Mouse (Mus musculus): ENCODE data around the gene Gm20481. TPM values are rescaled to one million over a fixed set of nuclear protein-coding genes. Genes with fewer than 3 reads are reported as not detected.
"Not testable (repeated sequence)": the region's sequence is repeated elsewhere in the genome, so short reads cannot be mapped to it uniquely, and the experiment has no call there.

Gm20481 gene
- polyA plus RNA-seq, 1 experiment from 2014 or later = not detected

- Histone ChIP-seq H3K36me3 (replicated peaks; ENCODE audit: control insufficient read depth, insufficient read depth) (peaks cover under 1% of the 10 kb centered on the region; the same call in 1 of the 2 replicates), H3K4me1 (replicated peaks; ENCODE audit: control insufficient read depth, insufficient read depth, low read length) (0 out of 2 replicates have a peak, but pooled peaks cover 7% of the 10 kb centered on the region), H3K9ac (no peak overlapping the region), H3K9me3 (ENCODE audit: control insufficient read depth, low read length) (no peaks in the 10 kb centered on the region), H3K4me3 (replicated peaks; ENCODE audit: low read length) (no peak overlapping the region), H3K4me2 (replicated peaks) (no peak overlapping the region), H3K27me3 (ENCODE audit: control insufficient read depth, insufficient read depth, low read length) (peaks cover 27% of the 10 kb centered on the region), H3K27ac (no peak overlapping the region)
- ATAC-seq (ENCODE audit: low FRiP score) (no peak), DNase-seq (ENCODE audit: low spot score) (peak; percentile 51)
- WGBS = 38% methylated on average over 1 of the region's 1 CpGs
These were observed 13.4 kb upstream of the Gm20481 start for GRCm38 (mm10) chr17:34956340-34956739.

GRCm38 (mm10) chr17:34957291-34957690 is 12.4 kb upstream of the Gm20481 start:
- H3K4me3 ChIP-seq (replicated peaks; ENCODE audit: low read length); DNase-seq (ENCODE audit: low spot score); H3K27ac ChIP-seq; ATAC-seq (ENCODE audit: low FRiP score); H3K36me3 ChIP-seq (replicated peaks; ENCODE audit: control insufficient read depth, insufficient read depth); H3K9ac ChIP-seq; H3K9me3 ChIP-seq (ENCODE audit: control insufficient read depth, low read length); H3K4me1 ChIP-seq (replicated peaks; ENCODE audit: control insufficient read depth, insufficient read depth, low read length); H3K4me2 ChIP-seq (replicated peaks): not testable (repeated sequence)
- peaks cover 34% of the 10 kb centered on the region for H3K27me3 ChIP-seq (ENCODE audit: control insufficient read depth, insufficient read depth, low read length)
- 13% methylated on average over 35 of the region's 40 CpGs for WGBS

- not testable (repeated sequence) for H3K27ac ChIP-seq; ATAC-seq (ENCODE audit: low FRiP score); H3K9ac ChIP-seq; DNase-seq (ENCODE audit: low spot score); H3K36me3 ChIP-seq (replicated peaks; ENCODE audit: control insufficient read depth, insufficient read depth); H3K4me3 ChIP-seq (replicated peaks; ENCODE audit: low read length); H3K9me3 ChIP-seq (ENCODE audit: control insufficient read depth, low read length); H3K4me2 ChIP-seq (replicated peaks); H3K4me1 ChIP-seq (replicated peaks; ENCODE audit: control insufficient read depth, insufficient read depth, low read length)
- H3K27me3 ChIP-seq (ENCODE audit: control insufficient read depth, insufficient read depth, low read length) = peaks cover 39% of the 10 kb centered on the region
- WGBS = 36% methylated on average over 23 of the region's 40 CpGs
These were observed 11.7 kb upstream of the Gm20481 start for GRCm38 (mm10) chr17:34957966-34958365.

GRCm38 (mm10) chr17:34958734-34959129 is 11.0 kb upstream of the Gm20481 start:
- WGBS = 1% methylated on average over 21 of the region's 47 CpGs
- H3K27me3 ChIP-seq (ENCODE audit: control insufficient read depth, insufficient read depth, low read length) = peaks cover 42% of the 10 kb centered on the region
- ATAC-seq (ENCODE audit: low FRiP score) = peak; percentile 43

GRCm38 (mm10) chr17:34959130-34959778 is 10.5 kb upstream of the Gm20481 start, which contains the start of gene Hspa1b:
Gene Hspa1b (minus strand): TSS chr17:34959238.
- under 1% methylated on average over 23 of the region's 32 CpGs for whole genome bisulfite sequencing
- DNase-seq (ENCODE audit: low spot score) (peak; percentile 64), ATAC-seq (ENCODE audit: low FRiP score) (peak; percentile 92)
- H3K9me3 ChIP-seq (ENCODE audit: control insufficient read depth, low read length); H3K36me3 ChIP-seq (replicated peaks; ENCODE audit: control insufficient read depth, insufficient read depth); H3K4me1 ChIP-seq (replicated peaks; ENCODE audit: control insufficient read depth, insufficient read depth, low read length): not testable (repeated sequence)
- Histone ChIP-seq H3K4me3 (replicated peaks; ENCODE audit: low read length) (peak within 1 kb of the TSS; percentile 36), H3K27me3 (ENCODE audit: control insufficient read depth, insufficient read depth, low read length) (peaks cover 42% of the 10 kb centered on the region), H3K4me2 (replicated peaks) (peak within 1 kb of the TSS; percentile 78), H3K9ac (peak within 1 kb of the TSS; percentile 36; the same call in 1 of the 2 replicates), H3K27ac (peak within 1 kb of the TSS; percentile 80)

More at GRCm38 (mm10) chr17:34958734-34959129, 11.0 kb upstream of the Gm20481 start:
- not testable (repeated sequence) for H3K36me3 ChIP-seq (replicated peaks; ENCODE audit: control insufficient read depth, insufficient read depth); DNase-seq (ENCODE audit: low spot score); H3K27ac ChIP-seq; H3K4me1 ChIP-seq (replicated peaks; ENCODE audit: control insufficient read depth, insufficient read depth, low read length); H3K9me3 ChIP-seq (ENCODE audit: control insufficient read depth, low read length)
- Histone ChIP-seq H3K4me3 (replicated peaks; ENCODE audit: low read length) (peak overlapping the region; percentile 36), H3K4me2 (replicated peaks) (peak overlapping the region; percentile 78), H3K9ac (peak overlapping the region; percentile 34; the same call in 1 of the 2 replicates)

- H3K4me3 ChIP-seq (replicated peaks; ENCODE audit: low read length) = peak overlapping the region; percentile 36
- no peaks in the 10 kb centered on the region for H3K9me3 ChIP-seq (ENCODE audit: control insufficient read depth, low read length)
- peak overlapping the region; percentile 78 for H3K4me2 ChIP-seq (replicated peaks)
- H3K4me1 ChIP-seq (replicated peaks; ENCODE audit: control insufficient read depth, insufficient read depth, low read length) = 0 out of 2 replicates have a peak, but pooled peaks cover 6% of the 10 kb centered on the region
- H3K27me3 ChIP-seq (ENCODE audit: control insufficient read depth, insufficient read depth, low read length) = peaks cover 42% of the 10 kb centered on the region
- no peak for DNase-seq (ENCODE audit: low spot score)
- WGBS = 15% methylated on average over 12 of the region's 12 CpGs
- H3K9ac ChIP-seq = peak overlapping the region; percentile 36; the same call in 1 of the 2 replicates
- H3K36me3 ChIP-seq (replicated peaks; ENCODE audit: control insufficient read depth, insufficient read depth) = no peaks in the 10 kb centered on the region
- ATAC-seq (ENCODE audit: low FRiP score) = no peak
- peak overlapping the region; percentile 80; the same call in 1 of the 2 replicates for H3K27ac ChIP-seq
These were observed 9.7 kb upstream of the Gm20481 start for GRCm38 (mm10) chr17:34959881-34960515.

- H3K27ac ChIP-seq = no peak overlapping the region
- H3K36me3 ChIP-seq (replicated peaks; ENCODE audit: control insufficient read depth, insufficient read depth) = no peaks in the 10 kb centered on the region
- H3K27me3 ChIP-seq (ENCODE audit: control insufficient read depth, insufficient read depth, low read length) = peaks cover 33% of the 10 kb centered on the region
- no peak overlapping the region for H3K4me3 ChIP-seq (replicated peaks; ENCODE audit: low read length)
- DNase-seq (ENCODE audit: low spot score) (no peak), ATAC-seq (ENCODE audit: low FRiP score) (no peak)
- H3K4me2 ChIP-seq (replicated peaks) = no peak overlapping the region
- 0 out of 2 replicates have a peak, but pooled peaks cover 6% of the 10 kb centered on the region for H3K4me1 ChIP-seq (replicated peaks; ENCODE audit: control insufficient read depth, insufficient read depth, low read length)
- no peaks in the 10 kb centered on the region for H3K9me3 ChIP-seq (ENCODE audit: control insufficient read depth, low read length)
- no peak overlapping the region for H3K9ac ChIP-seq
These were observed 8.8 kb upstream of the Gm20481 start for GRCm38 (mm10) chr17:34960702-34961493.

GRCm38 (mm10) chr17:34962125-34962524 is 7.6 kb upstream of the Gm20481 start:
- H3K9me3 ChIP-seq (ENCODE audit: control insufficient read depth, low read length) = no peaks in the 10 kb centered on the region
- DNase-seq (ENCODE audit: low spot score) = no peak
- H3K9ac ChIP-seq = no peak overlapping the region
- no peak overlapping the region for H3K27ac ChIP-seq
- 40% methylated on average over 3 of the region's 3 CpGs for WGBS
- ATAC-seq (ENCODE audit: low FRiP score) = no peak
- 0 out of 2 replicates have a peak, but pooled peaks cover 6% of the 10 kb centered on the region for H3K4me1 ChIP-seq (replicated peaks; ENCODE audit: control insufficient read depth, insufficient read depth, low read length)
- no peak overlapping the region for H3K4me2 ChIP-seq (replicated peaks)
- no peak overlapping the region for H3K4me3 ChIP-seq (replicated peaks; ENCODE audit: low read length)
- H3K27me3 ChIP-seq (ENCODE audit: control insufficient read depth, insufficient read depth, low read length) = peaks cover 31% of the 10 kb centered on the region
- no peaks in the 10 kb centered on the region for H3K36me3 ChIP-seq (replicated peaks; ENCODE audit: control insufficient read depth, insufficient read depth)

GRCm38 (mm10) chr17:34962841-34963240 is 6.9 kb upstream of the Gm20481 start:
- Histone ChIP-seq H3K27ac (no peak overlapping the region), H3K27me3 (ENCODE audit: control insufficient read depth, insufficient read depth, low read length) (peaks cover 38% of the 10 kb centered on the region), H3K36me3 (replicated peaks; ENCODE audit: control insufficient read depth, insufficient read depth) (no peaks in the 10 kb centered on the region), H3K9ac (no peak overlapping the region), H3K4me1 (replicated peaks; ENCODE audit: control insufficient read depth, insufficient read depth, low read length) (0 out of 2 replicates have a peak, but pooled peaks cover 6% of the 10 kb centered on the region), H3K4me2 (replicated peaks) (no peak overlapping the region), H3K4me3 (replicated peaks; ENCODE audit: low read length) (no peak overlapping the region), H3K9me3 (ENCODE audit: control insufficient read depth, low read length) (no peaks in the 10 kb centered on the region)
- ATAC-seq (ENCODE audit: low FRiP score) (no peak), DNase-seq (ENCODE audit: low spot score) (no peak)
- WGBS = 59% methylated on average over 1 of the region's 1 CpGs

Measured in hindbrain, embryonic 14.5 days (tissue).